ENCODE assay signal across 15 mouse cellular contexts in the genomic region with DNA sequence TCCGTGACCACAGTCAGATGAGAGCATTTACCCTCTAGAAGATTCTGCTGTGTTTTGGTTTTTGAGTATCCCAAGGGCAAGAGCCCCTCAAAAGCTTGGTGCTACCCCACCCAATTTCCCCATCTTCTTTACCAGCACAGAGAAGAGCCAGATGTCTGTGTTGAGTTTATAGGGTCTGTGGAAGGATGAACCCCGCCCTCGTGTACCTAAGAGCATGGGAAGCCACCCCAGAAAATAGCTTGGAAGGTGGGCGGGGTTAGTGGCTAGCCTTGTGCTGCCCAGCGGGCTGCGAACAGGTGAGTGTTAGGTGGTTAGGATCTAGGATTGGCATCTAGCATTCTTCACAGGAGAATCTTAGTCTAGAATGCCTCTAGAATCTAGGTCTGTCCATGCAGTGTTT.
DNase-seq lines count a peak whose midpoint lies in the region; ATAC-seq and TF ChIP-seq lines count a peak whose summit lies in the region.
"Had no signal": no experiment of that assay in that cellular context is flagged by ENCODE, and none has a peak within 500 bp of the region (broad histone marks: within the 10 kb centered on the region; RNA-seq: fewer than 3 reads in every experiment).

No protein-coding gene starts in this region.

- no peak for TF ChIP-seq EP300 in heart, postnatal 0 days (IDR thresholded peaks at IDR 0.05; ENCODE audit: low read depth)

- no peak for DNase-seq in heart, postnatal 0 days (ENCODE audit: low spot score)
- no peak for DNase-seq in heart, postnatal 10 days
- DNase-seq in right cerebral cortex, postnatal 25 days = peak; percentile 2
- no peak for DNase-seq in right cerebral cortex, postnatal 4 days
- peak; percentile 23 for DNase-seq in limb, embryonic 10.5 days (ENCODE audit: low spot score)
- DNase-seq in urinary bladder, postnatal 4 days (ENCODE audit: low spot score in 2 of 2) = no peak
- DNase-seq: adrenal gland, postnatal 36 days; kidney, adult 9 months; thymus, adult 2 months had no signal

- H3K4me2 ChIP-seq in heart, postnatal 0 days (ENCODE audit: low read depth, low read length) = no peak overlapping the region
- H3K4me2 ChIP-seq: liver, embryonic 12.5 days had no signal

- peaks cover 38% of the 10 kb centered on the region for H3K4me1 ChIP-seq in heart, postnatal 0 days (ENCODE audit: control insufficient read depth, insufficient read depth)
- peaks cover 47% of the 10 kb centered on the region for H3K4me1 ChIP-seq in limb, embryonic 10.5 days

- intact Hi-C loops in heart, postnatal 10 days (cut with DNase I) = loop anchor here (5.0 kb wide), 1 partner anchor 40 kb away; no protein-coding TSS in a partner anchor

- H3K4me3 ChIP-seq in heart, postnatal 0 days (ENCODE audit: low read depth, low read length) = no peak overlapping the region
- H3K4me3 ChIP-seq in limb, embryonic 10.5 days = no peak overlapping the region
- H3K4me3 ChIP-seq: hindbrain, embryonic 15.5 days; liver, embryonic 12.5 days; neural tube, embryonic 15.5 days had no signal

- no peak overlapping the region for H3K27ac ChIP-seq in heart, postnatal 0 days (ENCODE audit: low read depth)
- H3K27ac ChIP-seq in limb, embryonic 10.5 days = no peak overlapping the region
- H3K27ac ChIP-seq: liver, embryonic 12.5 days had no signal

- no peaks in the 10 kb centered on the region for H3K36me3 ChIP-seq in heart, postnatal 0 days (replicated peaks; ENCODE audit: control insufficient read depth, insufficient read depth, low read length)
- peaks cover 9% of the 10 kb centered on the region for H3K36me3 ChIP-seq in limb, embryonic 10.5 days
- H3K36me3 ChIP-seq: hindbrain, embryonic 15.5 days; neural tube, embryonic 15.5 days had no signal

- ATAC-seq in heart, postnatal 0 days (ENCODE audit: insufficient read depth, low read depth) = no peak
- ATAC-seq in erythroid progenitor cell, adult 5-6 weeks (replicated peaks; ENCODE audit: low FRiP score, poor library complexity, severe bottlenecking) = no peak
- ATAC-seq: activated CD4-positive, CD25-positive, alpha-beta regulatory T cell, adult 4 months; liver, embryonic 12.5 days; lung, postnatal 0 days had no signal

- WGBS in heart, postnatal 0 days = 80% methylated on average over 6 of the region's 6 CpGs
- WGBS in limb, embryonic 10.5 days = 86% methylated on average over 6 of the region's 6 CpGs

- peak overlapping the region; percentile 9; the same call in 1 of the 2 replicates for H3K9ac ChIP-seq in heart, postnatal 0 days (replicated peaks; ENCODE audit: low read depth, low read length)
- H3K9ac ChIP-seq: hindbrain, embryonic 15.5 days; liver, embryonic 12.5 days had no signal

- no peaks in the 10 kb centered on the region for H3K27me3 ChIP-seq in heart, postnatal 0 days (ENCODE audit: control insufficient read depth, insufficient read depth, low read length)
- H3K27me3 ChIP-seq in limb, embryonic 10.5 days (ENCODE audit: low read depth, poor library complexity, severe bottlenecking) = no peaks in the 10 kb centered on the region
- H3K27me3 ChIP-seq: hindbrain, embryonic 15.5 days; liver, embryonic 12.5 days; neural tube, embryonic 15.5 days had no signal

- TF ChIP-seq CTCF in heart, postnatal 0 days (IDR thresholded peaks at IDR 0.05; ENCODE audit: low read depth) = no peak

- no peaks in the 10 kb centered on the region for H3K9me3 ChIP-seq in heart, postnatal 0 days (replicated peaks; ENCODE audit: control insufficient read depth, low read length)
- H3K9me3 ChIP-seq in limb, embryonic 10.5 days (replicated peaks) = no peaks in the 10 kb centered on the region
- H3K9me3 ChIP-seq: hindbrain, embryonic 15.5 days; liver, embryonic 12.5 days; neural tube, embryonic 15.5 days had no signal

Comparison
In these comparisons a context has a peak if more than half of its experiments do, and no peak if none do; other contexts are left out.
1. DNase-seq: peak in right cerebral cortex, postnatal 25 days (single experiment) and limb, embryonic 10.5 days (single experiment); none in heart, postnatal 0 days (single experiment), heart, postnatal 10 days (0 of 2), right cerebral cortex, postnatal 4 days (single experiment) and urinary bladder, postnatal 4 days (0 of 2).